Mouse (Mus musculus): ENCODE measurements around the gene Gatad2a.

- TF ChIP-seq POLR2A (IDR thresholded peaks at IDR 0.05; ENCODE audit: extremely low read depth, insufficient read depth, low read length) (no peak), CTCF (IDR thresholded peaks at IDR 0.05; ENCODE audit: low read depth, low read length) (no peak)
Measured at GRCm38 (mm10) chr8:69934582-69934981, 61.6 kb downstream of the Gatad2a start.
